Mouse (Mus musculus) testis, adult 2 months (tissue): ENCODE data around the gene Ptpre.

ENCODE experiments used
- CTCF ChIP-seq: fragments of 200-500 bp; IDR thresholded peaks from 2 replicates; pipeline ENCODE4 v1.5.1; 2012; ENCODE audit warnings: low read depth, mild to moderate bottlenecking, inconsistent platforms, low read length, moderate library complexity; ENCODE audit not compliant: control insufficient read depth, insufficient read depth, insufficient replicate concordance
- POLR2A ChIP-seq: fragments of 200-500 bp; IDR thresholded peaks from 2 replicates; pipeline ENCODE4 v1.6.1; 2012; ENCODE audit warnings: low read depth, mild to moderate bottlenecking, inconsistent platforms, low read length, moderate library complexity; ENCODE audit not compliant: control insufficient read depth

DNA sequence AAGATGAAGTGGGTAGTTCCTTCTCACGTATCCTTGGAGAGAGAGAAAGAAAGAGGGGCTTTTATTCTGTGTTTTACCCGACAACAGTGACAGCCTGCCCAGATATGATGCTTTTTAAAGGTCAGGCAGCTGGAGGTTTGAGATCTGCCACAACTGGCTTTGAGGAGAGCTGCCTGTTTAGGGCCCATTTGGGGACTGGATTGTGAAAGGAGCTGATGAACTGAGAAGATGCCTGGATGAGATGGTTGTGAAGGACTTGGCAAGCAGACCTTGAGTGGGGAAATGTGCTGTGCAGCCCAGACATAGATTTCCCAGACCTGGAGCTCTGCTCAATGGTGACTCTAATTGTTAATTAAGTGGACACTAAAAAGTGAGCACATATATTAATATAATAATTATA lies 31.3 kb downstream of the Ptpre start:
- TF ChIP-seq CTCF: no peak
- TF ChIP-seq POLR2A: no peak
